Mouse (Mus musculus): ENCODE measurements around the gene Sema3d. TPM values are rescaled to one million over a fixed set of nuclear protein-coding genes. Genes with fewer than 3 reads are reported as not detected.
A peak's percentile ranks its signal among the peaks of the same experiment; 100 is the strongest.

Sema3d gene
- polyA plus RNA-seq, 1 experiment = 5.3 TPM

DNA sequence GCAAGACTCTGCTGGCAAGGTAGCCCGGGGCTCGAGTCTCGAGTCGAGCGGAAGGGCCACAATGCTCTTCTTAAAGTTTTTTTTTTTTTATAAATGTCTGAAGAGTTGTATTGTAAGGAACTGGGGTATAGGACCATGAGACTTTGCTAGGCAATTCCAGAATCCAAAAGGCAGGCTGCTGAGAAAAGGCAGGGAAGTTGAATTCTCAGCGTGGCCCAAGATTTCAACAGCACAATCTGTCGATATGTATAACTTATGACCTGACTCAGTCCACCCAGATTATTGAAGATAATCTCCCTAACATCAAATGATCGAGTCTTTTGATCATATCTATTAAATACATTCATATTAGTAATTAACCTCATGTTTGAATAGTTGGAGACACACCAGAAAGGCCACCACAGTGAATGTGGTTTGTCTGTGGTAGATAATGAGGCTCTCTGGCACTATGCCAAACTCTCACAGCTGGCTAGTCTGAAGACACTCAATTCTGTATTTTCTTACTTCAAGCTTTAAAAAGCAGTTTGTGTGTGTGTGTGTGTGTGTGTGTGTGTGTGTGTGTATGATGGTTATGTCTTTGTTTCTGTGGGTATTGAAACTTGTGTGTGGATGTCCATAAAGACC, 166.0 kb downstream of the Sema3d start:
- H3K4me3 ChIP-seq (ENCODE audit: insufficient read depth, low read length) = no peak overlapping the region
- H3K4me1 ChIP-seq (ENCODE audit: control insufficient read depth, insufficient read depth, low read length) = no peaks in the 10 kb centered on the region; the same call in 1 of the 2 replicates
- TF ChIP-seq CTCF (IDR thresholded peaks at IDR 0.05; ENCODE audit: borderline replicate concordance, insufficient read depth, low read length) = no peak
- no peak for TF ChIP-seq POLR2A (IDR thresholded peaks at IDR 0.05; ENCODE audit: low read depth, low read length)
- H3K27ac ChIP-seq (ENCODE audit: insufficient read depth, low read length) = no peak overlapping the region

DNA sequence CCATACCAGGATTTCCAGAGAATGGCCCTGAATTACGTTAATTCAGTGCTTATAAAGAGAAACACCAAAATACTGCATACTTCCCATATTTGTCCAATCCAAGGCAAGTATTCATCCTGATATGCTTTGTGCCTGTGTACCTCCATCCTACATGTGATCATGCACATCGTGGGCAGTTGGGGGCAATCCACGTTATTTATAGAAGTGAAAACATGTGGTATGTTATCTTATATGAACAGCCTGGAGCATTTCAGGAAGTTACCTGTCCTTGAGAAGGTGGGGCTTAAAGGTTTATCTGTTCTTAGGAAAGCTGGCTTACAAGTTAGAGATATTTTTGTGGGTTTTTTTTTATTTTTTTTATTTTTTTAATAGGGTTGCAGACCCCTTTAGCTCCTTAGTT, 172.2 kb downstream of the Sema3d start:
- Histone ChIP-seq H3K4me3 (ENCODE audit: insufficient read depth, low read length) (no peak overlapping the region), H3K27ac (ENCODE audit: insufficient read depth, low read length) (no peak overlapping the region), H3K4me1 (ENCODE audit: control insufficient read depth, insufficient read depth, low read length) (no peaks in the 10 kb centered on the region)
- TF ChIP-seq CTCF (IDR thresholded peaks at IDR 0.05; ENCODE audit: borderline replicate concordance, insufficient read depth, low read length) (no peak), POLR2A (IDR thresholded peaks at IDR 0.05; ENCODE audit: low read depth, low read length) (no peak)

DNA sequence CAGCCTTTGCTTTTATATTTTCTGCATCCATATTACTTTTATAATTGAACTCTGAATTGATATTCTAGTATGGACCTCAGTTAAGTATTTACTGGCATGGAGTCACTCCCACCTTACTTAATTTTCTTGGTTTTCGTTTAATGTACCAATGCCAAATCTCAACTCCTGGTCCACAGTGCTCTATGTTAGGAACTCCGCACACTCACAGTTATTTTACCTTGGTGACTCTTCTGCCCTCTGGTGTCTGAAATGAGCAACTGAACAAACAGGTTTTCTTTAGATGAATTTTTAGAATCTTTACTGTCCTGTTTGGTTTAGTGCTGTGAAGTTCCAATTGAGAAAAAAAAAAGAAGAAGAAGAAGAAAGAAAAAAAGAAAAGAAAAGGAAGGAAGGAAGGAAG, 174.7 kb downstream of the Sema3d start:
- no peak for TF ChIP-seq CTCF (IDR thresholded peaks at IDR 0.05; ENCODE audit: borderline replicate concordance, insufficient read depth, low read length)
- no peak for TF ChIP-seq POLR2A (IDR thresholded peaks at IDR 0.05; ENCODE audit: low read depth, low read length)
- Histone ChIP-seq H3K27ac (ENCODE audit: insufficient read depth, low read length) (no peak overlapping the region), H3K4me1 (ENCODE audit: control insufficient read depth, insufficient read depth, low read length) (no peaks in the 10 kb centered on the region), H3K4me3 (ENCODE audit: insufficient read depth, low read length) (no peak overlapping the region)

DNA sequence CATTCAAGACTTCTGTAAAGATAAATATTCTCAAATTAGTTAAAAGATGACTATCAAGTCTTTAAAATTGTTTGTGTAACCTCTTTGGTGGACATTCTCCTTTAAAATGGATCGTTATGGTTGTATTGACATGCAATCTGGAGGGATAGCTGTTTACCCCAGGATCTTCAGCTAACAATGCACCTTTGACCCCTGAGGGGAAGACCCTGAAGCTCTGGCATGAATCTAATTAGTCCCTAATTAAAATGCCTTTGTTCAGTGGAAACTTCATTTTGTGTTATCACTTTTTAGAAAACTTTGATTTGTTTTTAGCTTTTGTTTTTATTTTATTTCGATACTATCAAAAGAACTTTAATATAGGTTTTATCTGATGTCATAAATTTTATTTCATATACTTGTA, 178.6 kb downstream of the Sema3d start:
- Histone ChIP-seq H3K4me1 (ENCODE audit: control insufficient read depth, insufficient read depth, low read length) (no peaks in the 10 kb centered on the region), H3K27ac (ENCODE audit: insufficient read depth, low read length) (no peak overlapping the region), H3K4me3 (ENCODE audit: insufficient read depth, low read length) (no peak overlapping the region)
- no peak for TF ChIP-seq CTCF (IDR thresholded peaks at IDR 0.05; ENCODE audit: borderline replicate concordance, insufficient read depth, low read length)
- no peak for TF ChIP-seq POLR2A (IDR thresholded peaks at IDR 0.05; ENCODE audit: low read depth, low read length)

DNA sequence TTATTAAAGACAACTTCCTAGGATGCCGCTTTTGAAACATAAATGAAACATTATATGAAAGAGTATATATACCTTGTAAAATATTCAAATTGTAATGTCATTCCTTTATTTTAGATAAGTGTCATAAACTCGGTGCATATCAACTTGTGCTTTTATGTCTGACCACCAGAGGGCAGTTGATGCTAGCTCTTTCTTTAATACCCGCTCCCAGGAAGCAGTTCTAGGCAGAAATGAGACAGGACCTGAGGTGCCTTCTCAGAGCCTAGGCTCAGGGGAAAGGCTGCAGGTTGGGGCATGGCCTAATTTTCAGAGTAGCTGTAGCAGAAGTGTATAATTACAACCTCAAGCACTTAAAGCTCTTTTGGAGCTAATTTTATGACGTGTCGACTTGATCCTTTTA, 179.0 kb downstream of the Sema3d start:
- Histone ChIP-seq H3K4me3 (ENCODE audit: insufficient read depth, low read length) (no peak overlapping the region), H3K27ac (ENCODE audit: insufficient read depth, low read length) (no peak overlapping the region), H3K4me1 (ENCODE audit: control insufficient read depth, insufficient read depth, low read length) (no peaks in the 10 kb centered on the region)
- TF ChIP-seq POLR2A (IDR thresholded peaks at IDR 0.05; ENCODE audit: low read depth, low read length) (no peak), CTCF (IDR thresholded peaks at IDR 0.05; ENCODE audit: borderline replicate concordance, insufficient read depth, low read length) (no peak)

DNA sequence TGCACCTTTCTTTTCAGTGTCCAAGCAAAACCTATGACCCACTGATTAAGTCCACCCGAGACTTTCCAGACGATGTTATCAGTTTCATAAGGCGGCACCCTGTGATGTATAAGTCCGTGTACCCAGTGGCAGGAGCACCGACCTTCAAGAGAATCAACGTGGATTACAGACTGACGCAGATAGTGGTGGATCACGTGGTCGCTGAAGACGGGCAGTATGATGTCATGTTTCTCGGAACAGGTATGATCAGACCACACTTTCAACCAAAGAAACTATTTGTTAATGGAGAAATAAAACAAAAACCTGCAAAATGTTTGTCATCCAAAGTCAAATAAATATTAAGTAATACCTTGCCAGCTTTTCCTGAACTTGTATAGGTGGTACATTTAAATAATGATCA, 179.9 kb downstream of the Sema3d start:
- H3K4me3 ChIP-seq (ENCODE audit: insufficient read depth, low read length) = no peak overlapping the region
- H3K4me1 ChIP-seq (ENCODE audit: control insufficient read depth, insufficient read depth, low read length) = no peaks in the 10 kb centered on the region
- no peak for TF ChIP-seq POLR2A (IDR thresholded peaks at IDR 0.05; ENCODE audit: low read depth, low read length)
- TF ChIP-seq CTCF (IDR thresholded peaks at IDR 0.05; ENCODE audit: borderline replicate concordance, insufficient read depth, low read length) = no peak
- H3K27ac ChIP-seq (ENCODE audit: insufficient read depth, low read length) = no peak overlapping the region

DNA sequence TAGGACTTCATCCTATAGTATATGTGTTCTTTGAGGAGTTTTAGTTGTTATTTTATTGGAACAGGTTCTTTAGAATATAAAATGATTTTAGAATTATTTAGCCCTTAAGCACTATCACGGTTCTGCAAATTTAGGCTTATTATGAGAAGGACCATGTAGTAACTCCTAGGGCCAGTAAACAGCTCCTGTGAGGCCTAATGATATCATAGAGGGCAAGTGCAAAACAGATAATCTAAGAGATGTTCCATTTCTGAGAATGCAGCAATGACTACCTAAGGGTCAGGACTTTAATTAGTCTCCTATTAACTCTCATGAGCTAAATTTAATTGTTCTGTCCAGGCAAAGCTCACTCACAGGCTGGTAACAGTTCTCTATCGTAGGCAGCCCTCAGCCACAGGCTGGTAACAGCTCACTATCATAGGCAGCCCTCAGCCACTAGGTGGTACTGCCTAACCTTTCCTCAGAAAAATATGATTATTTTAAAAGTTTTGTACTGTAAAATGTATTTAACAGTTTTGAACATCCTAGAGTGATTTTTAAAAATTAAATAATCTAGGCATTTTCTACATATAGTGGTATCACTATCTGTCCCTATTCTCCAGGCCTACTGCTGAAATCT, 181.5 kb downstream of the Sema3d start:
- Histone ChIP-seq H3K27ac (ENCODE audit: insufficient read depth, low read length) (no peak overlapping the region), H3K4me3 (ENCODE audit: insufficient read depth, low read length) (no peak overlapping the region), H3K4me1 (ENCODE audit: control insufficient read depth, insufficient read depth, low read length) (no peaks in the 10 kb centered on the region)
- no peak for TF ChIP-seq POLR2A (IDR thresholded peaks at IDR 0.05; ENCODE audit: low read depth, low read length)
- TF ChIP-seq CTCF (IDR thresholded peaks at IDR 0.05; ENCODE audit: borderline replicate concordance, insufficient read depth, low read length) = peak; percentile 56; the same call in 1 of the 2 replicates

DNA sequence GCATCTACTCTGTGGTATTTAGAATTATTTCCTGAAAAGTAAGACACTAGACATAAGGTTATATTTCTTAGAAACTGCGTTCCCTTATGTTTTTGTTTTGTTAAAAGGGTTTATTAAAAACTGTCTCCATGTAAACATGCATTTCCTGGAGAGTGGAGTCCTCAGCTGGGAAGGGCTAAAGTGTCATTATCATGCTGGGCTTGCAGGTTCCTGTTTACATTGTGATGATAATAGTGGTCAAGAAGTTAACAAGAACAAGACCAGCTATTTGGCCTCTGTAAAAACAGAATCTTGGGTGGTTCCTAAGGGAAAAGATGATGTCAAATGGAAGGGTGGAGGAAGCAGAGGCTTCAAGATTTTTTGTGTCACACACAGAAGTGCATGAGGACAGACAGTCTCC, 183.4 kb downstream of the Sema3d start:
- TF ChIP-seq POLR2A (IDR thresholded peaks at IDR 0.05; ENCODE audit: low read depth, low read length) = no peak
- no peak for TF ChIP-seq CTCF (IDR thresholded peaks at IDR 0.05; ENCODE audit: borderline replicate concordance, insufficient read depth, low read length)
- Histone ChIP-seq H3K4me3 (ENCODE audit: insufficient read depth, low read length) (no peak overlapping the region), H3K4me1 (ENCODE audit: control insufficient read depth, insufficient read depth, low read length) (no peaks in the 10 kb centered on the region), H3K27ac (ENCODE audit: insufficient read depth, low read length) (no peak overlapping the region)

DNA sequence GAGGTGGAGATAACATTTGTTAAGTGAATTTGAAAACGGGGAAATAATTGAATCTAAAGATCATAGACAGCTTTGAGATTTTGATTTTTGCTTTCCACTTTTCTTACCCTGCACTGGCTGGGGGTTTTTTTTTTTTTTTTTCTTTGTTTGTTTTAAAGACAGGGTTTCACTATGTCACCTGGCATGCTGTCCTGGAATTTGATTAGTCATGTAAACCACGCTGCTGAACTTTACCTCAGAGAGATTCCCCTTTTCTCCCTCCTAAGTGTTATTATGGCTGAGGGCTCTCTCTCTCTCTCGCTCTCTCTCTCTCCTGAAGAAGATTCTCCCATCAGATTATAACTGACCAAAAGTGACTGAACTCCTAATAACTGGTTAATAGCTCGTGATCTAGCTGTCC, 191.4 kb downstream of the Sema3d start:
- TF ChIP-seq POLR2A (IDR thresholded peaks at IDR 0.05; ENCODE audit: low read depth, low read length) = no peak
- TF ChIP-seq CTCF (IDR thresholded peaks at IDR 0.05; ENCODE audit: borderline replicate concordance, insufficient read depth, low read length) = no peak
- no peak overlapping the region for H3K27ac ChIP-seq (ENCODE audit: insufficient read depth, low read length)
- no peaks in the 10 kb centered on the region for H3K4me1 ChIP-seq (ENCODE audit: control insufficient read depth, insufficient read depth, low read length)
- H3K4me3 ChIP-seq (ENCODE audit: insufficient read depth, low read length) = no peak overlapping the region

DNA sequence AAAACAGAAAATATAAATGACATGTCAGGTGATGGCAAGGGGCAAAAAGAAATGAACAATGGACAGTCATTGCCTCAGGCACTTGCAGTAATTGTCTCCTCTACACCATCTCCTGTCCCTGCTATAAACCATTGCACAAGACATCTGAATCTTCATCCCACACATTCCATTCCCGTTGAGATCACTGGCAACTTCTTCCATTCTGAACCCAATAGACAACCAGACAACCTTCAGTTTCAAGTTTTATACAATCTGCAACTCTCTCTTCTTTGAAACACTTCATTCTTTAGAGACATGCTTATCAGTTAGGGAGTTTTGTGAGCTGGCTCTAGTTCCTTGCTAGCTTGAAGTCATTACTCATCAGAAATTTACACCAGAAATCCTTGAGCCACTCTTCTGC, 192.1 kb downstream of the Sema3d start:
- H3K27ac ChIP-seq (ENCODE audit: insufficient read depth, low read length) = no peak overlapping the region
- no peak overlapping the region for H3K4me3 ChIP-seq (ENCODE audit: insufficient read depth, low read length)
- TF ChIP-seq CTCF (IDR thresholded peaks at IDR 0.05; ENCODE audit: borderline replicate concordance, insufficient read depth, low read length) (no peak), POLR2A (IDR thresholded peaks at IDR 0.05; ENCODE audit: low read depth, low read length) (no peak)
- no peaks in the 10 kb centered on the region for H3K4me1 ChIP-seq (ENCODE audit: control insufficient read depth, insufficient read depth, low read length)

Measured in embryonic fibroblast, embryonic 13.5 days (primary cell).